In the genomic region with DNA sequence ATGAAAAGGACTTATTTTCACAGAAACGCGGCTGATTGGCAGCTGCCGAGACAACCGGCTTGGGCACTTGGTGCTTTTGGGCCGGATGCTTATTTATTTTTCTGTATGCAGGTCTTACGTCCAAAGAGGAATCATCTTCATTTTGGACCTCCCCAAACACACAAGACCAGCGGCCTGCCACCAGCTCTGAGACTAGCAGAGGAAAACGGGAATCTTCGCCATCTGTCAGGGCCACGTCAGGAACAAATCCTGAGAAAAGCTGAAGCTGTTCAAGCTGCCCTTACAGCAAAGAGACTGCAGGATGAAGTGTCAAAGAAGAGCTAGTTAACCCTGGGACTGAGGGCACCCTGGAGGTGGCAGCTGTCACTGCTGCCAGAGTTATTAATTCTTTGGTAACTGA, we compare ENCODE assay signal across 21 mouse cellular contexts. TPM values are rescaled to one million over a fixed set of nuclear protein-coding genes. Genes with fewer than 3 reads are reported as not detected.
DNase-seq lines count a peak whose midpoint lies in the region; ATAC-seq and TF ChIP-seq lines count a peak whose summit lies in the region.
"Had no signal": no experiment of that assay in that cellular context is flagged by ENCODE, and none has a peak within 500 bp of the region (broad histone marks: within the 10 kb centered on the region; RNA-seq: fewer than 3 reads in every experiment).

No protein-coding gene starts in this region.

- no peaks in the 10 kb centered on the region for H3K9me3 ChIP-seq in forebrain, postnatal 0 days (ENCODE audit: low read length)
- H3K9me3 ChIP-seq in forebrain, embryonic 10.5 days, result no peaks in the 10 kb centered on the region
- no peaks in the 10 kb centered on the region for H3K9me3 ChIP-seq in limb, embryonic 12.5 days
- H3K9me3 ChIP-seq in limb, embryonic 10.5 days (replicated peaks), result no peaks in the 10 kb centered on the region
- H3K9me3 ChIP-seq: heart, embryonic 10.5 days had no signal

- H3K4me1 ChIP-seq in forebrain, postnatal 0 days (ENCODE audit: insufficient read depth), result peaks cover 5% of the 10 kb centered on the region; the same call in 1 of the 2 replicates
- H3K4me1 ChIP-seq in forebrain, embryonic 10.5 days, result no peaks in the 10 kb centered on the region
- peaks cover 4% of the 10 kb centered on the region for H3K4me1 ChIP-seq in limb, embryonic 12.5 days (replicated peaks)
- H3K4me1 ChIP-seq in limb, embryonic 10.5 days, result no peaks in the 10 kb centered on the region

- no peak for ATAC-seq in forebrain, postnatal 0 days
- ATAC-seq in limb, embryonic 12.5 days (ENCODE audit: insufficient number of reproducible peaks, insufficient read depth, low FRiP score, low TSS enrichment, low read depth), result no peak
- ATAC-seq: activated CD4-positive, CD25-positive, alpha-beta regulatory T cell, adult 4 months; Patski had no signal

- 74% methylated on average over 10 of the region's 10 CpGs for WGBS in forebrain, postnatal 0 days
- 95% methylated on average over 10 of the region's 10 CpGs for WGBS in forebrain, embryonic 10.5 days
- WGBS in limb, embryonic 12.5 days, result 90% methylated on average over 10 of the region's 10 CpGs
- 92% methylated on average over 10 of the region's 10 CpGs for WGBS in limb, embryonic 10.5 days

- intact Hi-C loops in heart, postnatal 10 days (cut with DNase I), result no loop called here

- no peak overlapping the region for H3K4me3 ChIP-seq in forebrain, postnatal 0 days (ENCODE audit: low read depth, low read length)
- no peak overlapping the region for H3K4me3 ChIP-seq in forebrain, embryonic 10.5 days
- no peak overlapping the region for H3K4me3 ChIP-seq in limb, embryonic 12.5 days (replicated peaks)
- H3K4me3 ChIP-seq in limb, embryonic 10.5 days, result no peak overlapping the region
- H3K4me3 ChIP-seq: erythroblast, embryonic 14.5 days; heart, embryonic 10.5 days had no signal

- DNase-seq in forebrain, postnatal 0 days, result no peak
- no peak for DNase-seq in forebrain, embryonic 10.5 days (ENCODE audit: extremely low spot score, low spot score)
- no peak for DNase-seq in limb, embryonic 10.5 days (ENCODE audit: low spot score)
- DNase-seq in cerebellum, adult 9-11 months, result peak; percentile 62
- peak; percentile 44 to 53 for DNase-seq in cerebellum, postnatal 36 days
- no peak for DNase-seq in heart, postnatal 10 days
- DNase-seq in lung, postnatal 36 days, result no peak
- DNase-seq: adrenal gland, postnatal 25 days; gastrocnemius, postnatal 36 days; heart, postnatal 14 days; kidney, postnatal 4 days; lung, adult 2 months; spleen, adult 18-20 months; thymus, adult 18-20 months had no signal

- no peaks in the 10 kb centered on the region for H3K27me3 ChIP-seq in forebrain, postnatal 0 days (ENCODE audit: insufficient read depth, low read length)
- H3K27me3 ChIP-seq in forebrain, embryonic 10.5 days (ENCODE audit: poor library complexity, severe bottlenecking), result no peaks in the 10 kb centered on the region
- no peaks in the 10 kb centered on the region for H3K27me3 ChIP-seq in limb, embryonic 12.5 days
- no peaks in the 10 kb centered on the region for H3K27me3 ChIP-seq in limb, embryonic 10.5 days (ENCODE audit: low read depth, poor library complexity, severe bottlenecking)
- H3K27me3 ChIP-seq: Patski had no signal

- TF ChIP-seq CTCF in forebrain, postnatal 0 days (IDR thresholded peaks at IDR 0.05; ENCODE audit: low read depth), result peak; percentile 11; the same call in 1 of the 2 replicates

- H3K27ac ChIP-seq in forebrain, postnatal 0 days (ENCODE audit: low read depth, low read length), result no peak overlapping the region
- H3K27ac ChIP-seq in forebrain, embryonic 10.5 days, result no peak overlapping the region
- H3K27ac ChIP-seq in limb, embryonic 12.5 days, result 0 out of 2 replicates have a peak overlapping the region, but pooled peaks have one; percentile 12
- H3K27ac ChIP-seq in limb, embryonic 10.5 days, result no peak overlapping the region
- H3K27ac ChIP-seq: heart, embryonic 10.5 days; macrophage had no signal

- peaks cover 7% of the 10 kb centered on the region for H3K36me3 ChIP-seq in forebrain, postnatal 0 days (ENCODE audit: insufficient read depth)
- H3K36me3 ChIP-seq in forebrain, embryonic 10.5 days (replicated peaks), result peaks cover 84% of the 10 kb centered on the region
- H3K36me3 ChIP-seq in limb, embryonic 12.5 days, result peaks cover 46% of the 10 kb centered on the region
- peaks cover 86% of the 10 kb centered on the region for H3K36me3 ChIP-seq in limb, embryonic 10.5 days

- no peak overlapping the region for H3K9ac ChIP-seq in forebrain, postnatal 0 days
- H3K9ac ChIP-seq in limb, embryonic 12.5 days (replicated peaks), result no peak overlapping the region

- H3K4me2 ChIP-seq in forebrain, postnatal 0 days (ENCODE audit: low read depth), result no peak overlapping the region
- no peak overlapping the region for H3K4me2 ChIP-seq in limb, embryonic 12.5 days
- H3K4me2 ChIP-seq: liver, embryonic 11.5 days had no signal

RNA-seq across cellular contexts. Expression of gene Nkiras2, which starts 13.6 kb away (rescaled TPM):
- total RNA-seq in forebrain, postnatal 0 days (2014; rRNA removed), result 83.0 and 100 TPM in 2 replicates
- 81.1 and 81.4 TPM in 2 replicates for polyA plus RNA-seq in forebrain, postnatal 0 days (2015; fragmentation: Nextera tagmentation; extraction: Ambion mirVana)
- 83.1 and 91.8 TPM in 2 replicates for polyA plus RNA-seq in forebrain, embryonic 10.5 days (2016; fragmentation: Nextera tagmentation; extraction: Ambion mirVana)
- polyA plus RNA-seq in limb, embryonic 12.5 days (2016; fragmentation: Nextera tagmentation; extraction: Ambion mirVana), result 79.9 and 80.4 TPM in 2 replicates
- 86.2 and 95.5 TPM in 2 replicates for polyA plus RNA-seq in limb, embryonic 10.5 days (2016; fragmentation: Nextera tagmentation; extraction: Ambion mirVana)
- 10 to 100 TPM; 53.7 to 63.9 TPM for total RNA-seq in heart, postnatal 10 days (2021)

RNA-seq across cellular contexts. Expression of gene Dnajc7, which starts 14.5 kb away (rescaled TPM):
- 104 and 111 TPM in 2 replicates for total RNA-seq in forebrain, postnatal 0 days (2014; rRNA removed)
- polyA plus RNA-seq in forebrain, postnatal 0 days (2015; fragmentation: Nextera tagmentation; extraction: Ambion mirVana), result 232 and 248 TPM in 2 replicates
- 286 and 289 TPM in 2 replicates for polyA plus RNA-seq in forebrain, embryonic 10.5 days (2016; fragmentation: Nextera tagmentation; extraction: Ambion mirVana)
- 282 and 288 TPM in 2 replicates for polyA plus RNA-seq in limb, embryonic 12.5 days (2016; fragmentation: Nextera tagmentation; extraction: Ambion mirVana)
- polyA plus RNA-seq in limb, embryonic 10.5 days (2016; fragmentation: Nextera tagmentation; extraction: Ambion mirVana), result 256 and 281 TPM in 2 replicates
- total RNA-seq in heart, postnatal 10 days (2021), result 100 to 1,000 TPM; 199 to 207 TPM

RNA-seq across cellular contexts. Expression of gene Cnp, which starts 30.7 kb away (rescaled TPM):
- 37.3 and 41.5 TPM in 2 replicates for total RNA-seq in forebrain, postnatal 0 days (2014; rRNA removed)
- 44.8 and 56.2 TPM in 2 replicates for polyA plus RNA-seq in forebrain, postnatal 0 days (2015; fragmentation: Nextera tagmentation; extraction: Ambion mirVana)
- 15.3 and 17.5 TPM in 2 replicates for polyA plus RNA-seq in forebrain, embryonic 10.5 days (2016; fragmentation: Nextera tagmentation; extraction: Ambion mirVana)
- polyA plus RNA-seq in limb, embryonic 12.5 days (2016; fragmentation: Nextera tagmentation; extraction: Ambion mirVana), result 32.3 and 34.5 TPM in 2 replicates
- 13.1 and 23.0 TPM in 2 replicates for polyA plus RNA-seq in limb, embryonic 10.5 days (2016; fragmentation: Nextera tagmentation; extraction: Ambion mirVana)
- total RNA-seq in heart, postnatal 10 days (2021), result 1 to 10 TPM; 6.1 to 7.1 TPM

Comparison
In these comparisons a context has a peak if more than half of its experiments do, and no peak if none do; other contexts are left out.
1. DNase-seq: peak in cerebellum, adult 9-11 months (single experiment) and cerebellum, postnatal 36 days (2 of 2); none in forebrain, postnatal 0 days (single experiment), forebrain, embryonic 10.5 days (single experiment), limb, embryonic 10.5 days (single experiment), heart, postnatal 10 days (0 of 2) and lung, postnatal 36 days (single experiment).